In the genomic region with DNA sequence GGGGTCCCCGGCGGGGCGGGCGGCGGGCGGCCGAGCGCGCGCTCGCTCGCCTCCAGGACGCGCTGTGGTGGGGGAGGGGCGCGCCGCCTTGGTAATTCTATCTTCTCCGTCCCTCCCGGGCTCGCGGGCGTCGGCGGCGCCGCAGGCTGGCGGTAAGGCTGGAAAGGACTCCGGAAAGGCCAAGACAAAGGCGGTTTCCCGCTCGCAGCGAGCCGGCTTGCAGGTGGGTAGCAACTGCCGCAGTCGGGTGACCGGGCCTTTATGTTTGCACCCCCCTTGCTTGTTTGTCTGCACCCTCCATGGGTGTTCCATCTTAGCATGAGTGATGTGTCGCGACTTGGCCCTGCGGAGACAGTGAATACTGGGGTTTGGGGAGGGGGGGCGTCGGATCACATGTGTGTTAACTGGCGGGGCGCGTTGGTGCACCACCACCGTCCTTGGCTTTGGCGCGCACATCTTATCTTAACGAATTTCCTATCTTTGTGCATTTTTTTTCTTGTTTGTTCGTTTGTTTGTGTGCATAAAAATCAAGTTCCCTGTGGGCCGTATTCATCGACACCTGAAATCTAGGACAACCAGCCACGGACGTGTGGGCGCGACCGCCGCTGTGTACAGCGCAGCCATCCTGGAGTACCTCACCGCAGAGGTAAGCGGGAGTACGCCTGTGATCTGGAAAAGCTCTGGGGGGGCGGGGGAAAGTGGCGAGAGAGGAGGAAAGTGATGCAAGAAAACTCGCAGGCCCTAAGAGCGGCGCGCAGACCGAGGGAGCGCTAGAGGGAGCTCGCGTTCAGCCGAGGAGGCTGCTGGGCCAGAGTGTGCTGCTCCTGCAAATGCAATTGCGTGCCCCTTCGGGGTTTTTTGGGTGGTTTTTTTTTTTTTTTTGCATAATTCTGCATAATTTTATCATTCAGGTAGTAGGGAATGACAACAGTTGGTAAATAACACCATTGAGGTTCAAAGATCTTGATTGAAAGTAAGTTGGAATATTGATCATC, we compare ENCODE assay signal across 8 mouse cellular contexts. TPM values are rescaled to one million over a fixed set of nuclear protein-coding genes. Genes with fewer than 3 reads are reported as not detected.
DNase-seq lines count a peak whose midpoint lies in the region; ATAC-seq lines count a peak whose summit lies in the region.

No protein-coding gene starts in this region.

- peak; percentile 77 for DNase-seq in adrenal gland, adult 8-10 months
- peak; percentile 94 for DNase-seq in embryo, embryonic 11 days
- peak; percentile 79 for DNase-seq in gastrocnemius, postnatal 25 days
- peak; percentile 94 for DNase-seq in intestine, embryonic 14.5 days (ENCODE audit: low spot score)
- peak; percentile 85 to 91 for DNase-seq in left cerebral cortex, postnatal 25 days (ENCODE audit: low spot score in 2 of 2)
- peak; percentile 90 for DNase-seq in mesoderm, embryonic 11.5 days (ENCODE audit: low read depth, low spot score)
- DNase-seq in right cerebral cortex, postnatal 36 days (ENCODE audit: low spot score in 2 of 2): peak; percentile 77 to 78
- DNase-seq in urinary bladder, postnatal 4 days (ENCODE audit: low spot score in 2 of 2): peak; percentile 77 to 91

- peak overlapping the region; percentile 97 for H3K9ac ChIP-seq in intestine, embryonic 14.5 days (ENCODE audit: low read length)

- peaks cover 9% of the 10 kb centered on the region; the same call in 1 of the 2 replicates for H3K4me1 ChIP-seq in intestine, embryonic 14.5 days (replicated peaks; ENCODE audit: control insufficient read depth, insufficient read depth, low read length)

- ATAC-seq in intestine, embryonic 14.5 days (replicated peaks; ENCODE audit: low FRiP score, low TSS enrichment, low read depth): peak; percentile 51

- under 1% methylated on average over 57 of the region's 74 CpGs for WGBS in intestine, embryonic 14.5 days

- peaks cover 13% of the 10 kb centered on the region; the same call in 1 of the 2 replicates for H3K36me3 ChIP-seq in intestine, embryonic 14.5 days (ENCODE audit: control insufficient read depth, insufficient read depth, low read length)

- no peaks in the 10 kb centered on the region for H3K27me3 ChIP-seq in intestine, embryonic 14.5 days (replicated peaks; ENCODE audit: control insufficient read depth, insufficient read depth, low read length)

- intact Hi-C loops in left cerebral cortex, postnatal 25 days (cut with DNase I): loop anchor here (1.0 to 10.0 kb wide), 3 partner anchors 127 to 1190 kb away; partner anchors contain the start of genes Ppp3ca and Trmt10a

- H3K4me3 ChIP-seq in intestine, embryonic 14.5 days (ENCODE audit: low read depth, low read length): peak overlapping the region; percentile 80

- H3K9me3 ChIP-seq in intestine, embryonic 14.5 days (ENCODE audit: control insufficient read depth, low read length): no peaks in the 10 kb centered on the region

- H3K27ac ChIP-seq in intestine, embryonic 14.5 days (ENCODE audit: low read depth): peak overlapping the region; percentile 96

- peak overlapping the region; percentile 51 for H3K4me2 ChIP-seq in intestine, embryonic 14.5 days (ENCODE audit: low read length)

RNA-seq across cellular contexts. Expression of gene H2afz, which starts 1.0 kb away (rescaled TPM):
- total RNA-seq in adrenal gland, adult 8-10 months (2022): 100 to 1,000 TPM; 124 to 155 (median 138) TPM
- total RNA-seq in gastrocnemius, postnatal 25 days (2021): 10 to 100 TPM; 73.1 to 80.4 TPM
- polyA plus RNA-seq in intestine, embryonic 14.5 days (2014; fragmentation: Nextera tagmentation; extraction: Ambion mirVana): 1,744 and 1,778 TPM in 2 replicates
- total RNA-seq in left cerebral cortex, postnatal 25 days (2021): 100 to 1,000 TPM; 156 to 186 TPM

RNA-seq across cellular contexts. Expression of gene Dnajb14, which starts 2.2 kb away (rescaled TPM):
- 10 to 100 TPM; 21.1 to 29.1 (median 27.3) TPM for total RNA-seq in adrenal gland, adult 8-10 months (2022)
- 1 to 10 TPM; 6.1 to 7.8 TPM for total RNA-seq in gastrocnemius, postnatal 25 days (2021)
- polyA plus RNA-seq in intestine, embryonic 14.5 days (2014; fragmentation: Nextera tagmentation; extraction: Ambion mirVana): 9.8 and 10.0 TPM in 2 replicates
- 10 to 100 TPM; 44.5 to 46.3 TPM for total RNA-seq in left cerebral cortex, postnatal 25 days (2021)

RNA-seq across cellular contexts. Expression of gene Lamtor3, which starts 53.0 kb away (rescaled TPM):
- total RNA-seq in adrenal gland, adult 8-10 months (2022): 10 to 100 TPM; 62.8 to 80.3 (median 71.5) TPM
- 10 to 100 TPM; 48.5 to 55.8 TPM for total RNA-seq in gastrocnemius, postnatal 25 days (2021)
- 106 and 110 TPM in 2 replicates for polyA plus RNA-seq in intestine, embryonic 14.5 days (2014; fragmentation: Nextera tagmentation; extraction: Ambion mirVana)
- total RNA-seq in left cerebral cortex, postnatal 25 days (2021): 10 to 100 TPM; 75.1 to 76.3 TPM

Comparison
In these comparisons a context has a peak if more than half of its experiments do, and no peak if none do; other contexts are left out.
1. Peak in every context shown above with its lines: DNase-seq, ATAC-seq, H3K4me3 ChIP-seq and H3K27ac ChIP-seq.